Mouse (Mus musculus) kidney, adult 2 months (tissue): Measurements from ENCODE around the gene Plac8.

Source experiments
- CTCF ChIP-seq: fragments of 200-500 bp; conservative IDR thresholded peaks from 2 replicates; pipeline ENCODE4 v1.5.1; 2011; ENCODE audit warnings: low read depth, mild to moderate bottlenecking, control low read depth, low read length, moderate library complexity, mixed read lengths; ENCODE audit not compliant: insufficient read depth, insufficient read length
- POLR2A ChIP-seq: fragments of 200-500 bp; IDR thresholded peaks from one replicate; pipeline ENCODE4 v1.6.1; 2011; ENCODE audit warnings: low read depth, low read length, control low read depth

DNA sequence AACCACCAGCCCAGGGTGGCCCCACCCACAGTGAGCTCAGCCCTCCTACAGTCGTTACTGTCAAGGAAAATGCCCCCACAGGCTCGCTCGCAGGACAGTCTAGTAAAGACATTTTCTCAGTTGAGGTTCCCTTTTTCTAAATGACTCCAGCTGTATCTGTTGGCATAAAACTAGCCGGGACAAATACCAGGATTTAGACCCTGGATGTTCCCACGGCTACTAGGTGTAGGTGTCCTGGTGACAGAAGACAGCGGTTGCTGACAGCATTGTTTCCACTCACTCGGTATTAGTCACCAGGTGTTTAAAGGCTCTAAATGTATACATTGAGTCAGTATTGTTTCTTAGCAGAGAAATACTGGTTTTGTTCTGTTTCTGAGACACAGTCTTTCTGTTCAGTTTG, 36.2 kb downstream of the Plac8 start:
- TF ChIP-seq CTCF (no peak), POLR2A (no peak)
